Mouse (Mus musculus): ENCODE measurements at regions not wholly inside any gene's neighbourhood (a gene's known extent, or its start where the extent isn't known, plus 50 kb on each side); places are given as distances from the start of the nearest gene placed in this dataset.

GRCm38 (mm10) chr5:97527555-97527954, 70.7 kb upstream of the Gk2 start:
- ATAC-seq (ENCODE audit: low TSS enrichment) = no peak

Measured in frontal cortex, adult (tissue).